Mouse (Mus musculus) 3134 (cell line): Measurements from ENCODE around the gene Hist2h2be.

Experiments used
- DNase-seq: peaks from one replicate; pipeline ENCODE4 v3.0.0-alpha.2; 2011; ENCODE audit warnings: low spot score; ENCODE audit not compliant: insufficient read length; ENCODE audit errors: extremely low read depth

Gene Hist2h2be

DNA sequence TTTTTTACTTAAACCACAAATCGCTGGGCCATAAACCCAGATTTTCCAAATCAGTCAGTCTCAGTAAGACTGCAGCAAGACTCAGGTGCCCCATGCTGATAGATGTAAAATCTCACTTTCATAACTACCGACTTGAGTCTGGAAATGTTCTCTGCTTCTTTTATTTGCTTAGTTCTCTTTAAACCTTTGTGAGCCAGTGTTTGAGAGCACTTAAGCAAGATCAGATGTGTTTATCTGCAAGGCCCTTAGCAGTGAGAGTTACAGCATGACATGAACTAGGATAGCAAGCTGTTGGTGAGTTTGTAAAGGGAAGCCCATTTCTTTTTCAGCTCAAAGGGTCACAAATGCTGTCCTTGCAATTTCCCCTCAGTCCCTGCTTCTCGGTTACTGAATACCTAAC, 36.3 kb downstream of the Hist2h2be start:
- DNase-seq, result no peak

DNA sequence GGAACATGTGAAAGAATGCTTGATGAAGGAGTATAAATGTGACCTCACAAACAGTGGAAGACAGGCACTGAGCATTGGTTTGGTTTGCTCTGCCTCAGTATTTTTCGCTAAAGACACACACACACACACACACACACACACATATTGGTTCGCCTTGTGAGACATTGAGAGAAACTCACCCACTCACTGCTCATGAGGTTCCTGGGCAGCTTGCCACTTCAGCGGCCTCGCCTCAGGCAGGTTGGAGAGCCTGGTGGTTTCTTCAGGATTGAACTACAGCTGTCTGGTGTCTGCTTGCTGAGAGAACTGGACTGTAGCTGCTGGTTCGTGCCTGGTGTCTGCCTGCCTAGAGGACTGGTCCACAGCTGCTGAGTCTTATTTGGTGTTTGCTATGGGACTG, 39.3 kb downstream of the Hist2h2be start:
- DNase-seq, result peak; percentile 46

DNA sequence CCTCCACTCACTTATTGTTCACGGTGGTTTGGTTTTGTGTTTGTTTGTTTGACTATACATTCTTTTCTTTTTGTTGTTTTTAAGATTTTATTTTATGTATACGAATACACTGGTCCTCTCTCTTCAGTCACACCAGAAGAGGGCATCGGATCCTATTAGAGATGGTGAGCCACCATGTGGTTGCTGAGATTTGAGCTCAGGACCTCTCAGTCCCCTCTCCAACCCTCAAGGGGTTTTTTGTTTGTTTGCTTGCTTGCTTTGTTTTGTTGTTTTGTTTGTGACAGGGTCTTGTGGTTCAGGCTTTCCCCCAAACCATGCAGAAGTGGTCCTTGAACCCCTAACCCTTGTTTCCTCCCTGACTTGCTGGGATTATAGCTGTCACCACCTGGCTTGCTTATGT, 40.7 kb downstream of the Hist2h2be start:
- peak; percentile 29 for DNase-seq

DNA sequence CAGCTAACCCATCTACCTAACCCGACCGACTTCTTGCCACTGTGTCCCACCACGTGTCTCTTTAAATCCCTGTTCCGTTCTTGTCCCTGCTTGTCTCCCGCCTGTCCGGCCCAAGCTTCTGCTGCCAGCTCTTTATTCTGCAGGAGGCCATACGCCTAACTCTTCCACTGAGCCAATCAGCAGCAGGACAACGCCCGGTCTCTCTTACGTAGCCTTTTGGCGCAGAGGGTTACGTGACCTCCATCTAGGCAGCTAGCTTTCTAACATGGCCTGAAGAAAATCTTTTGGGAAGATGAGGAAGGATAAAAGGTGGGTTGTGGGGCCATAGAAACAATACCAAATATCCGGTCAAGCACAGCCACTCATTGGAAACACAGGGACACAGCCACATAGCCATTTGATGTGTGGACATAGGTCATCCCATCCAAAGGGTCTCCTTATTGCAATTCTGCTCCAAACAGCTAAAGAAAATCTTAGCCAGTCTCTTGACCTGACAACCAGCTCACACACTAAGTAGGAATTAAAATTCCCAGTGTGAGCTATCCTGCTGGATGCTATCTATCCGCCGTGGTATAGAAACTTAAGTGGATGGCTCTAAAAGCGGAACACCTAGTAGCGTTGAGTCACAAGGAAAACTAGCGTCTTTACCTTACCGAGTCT, 41.4 kb downstream of the Hist2h2be start:
- DNase-seq, result peak; percentile 84

DNA sequence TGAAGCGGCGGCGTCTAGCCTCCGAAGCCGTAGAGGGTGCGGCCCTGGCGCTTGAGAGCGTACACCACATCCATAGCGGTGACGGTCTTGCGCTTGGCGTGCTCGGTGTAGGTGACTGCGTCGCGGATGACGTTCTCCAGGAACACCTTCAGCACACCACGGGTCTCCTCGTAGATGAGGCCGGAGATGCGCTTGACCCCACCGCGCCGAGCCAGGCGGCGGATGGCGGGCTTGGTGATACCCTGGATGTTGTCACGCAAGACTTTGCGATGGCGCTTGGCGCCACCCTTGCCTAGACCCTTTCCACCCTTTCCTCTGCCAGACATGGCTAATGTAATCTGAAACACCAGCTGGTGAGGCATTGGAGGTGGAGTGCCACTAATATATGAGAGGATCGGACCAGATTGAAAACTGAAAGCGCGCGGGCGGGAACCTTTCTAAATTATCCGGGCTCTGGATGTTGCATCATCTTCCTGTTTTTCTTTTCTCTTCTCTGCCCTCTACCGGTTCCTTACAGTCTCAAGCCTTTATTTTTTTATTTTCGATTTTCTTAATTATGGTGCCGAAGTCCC, 42.1 kb downstream of the Hist2h2be start, which contains the start of gene Hist2h4:
Gene Hist2h4 (minus strand): TSS at position 333 of the 572 bp plus-strand sequence.
- peak; percentile 98 for DNase-seq

DNA sequence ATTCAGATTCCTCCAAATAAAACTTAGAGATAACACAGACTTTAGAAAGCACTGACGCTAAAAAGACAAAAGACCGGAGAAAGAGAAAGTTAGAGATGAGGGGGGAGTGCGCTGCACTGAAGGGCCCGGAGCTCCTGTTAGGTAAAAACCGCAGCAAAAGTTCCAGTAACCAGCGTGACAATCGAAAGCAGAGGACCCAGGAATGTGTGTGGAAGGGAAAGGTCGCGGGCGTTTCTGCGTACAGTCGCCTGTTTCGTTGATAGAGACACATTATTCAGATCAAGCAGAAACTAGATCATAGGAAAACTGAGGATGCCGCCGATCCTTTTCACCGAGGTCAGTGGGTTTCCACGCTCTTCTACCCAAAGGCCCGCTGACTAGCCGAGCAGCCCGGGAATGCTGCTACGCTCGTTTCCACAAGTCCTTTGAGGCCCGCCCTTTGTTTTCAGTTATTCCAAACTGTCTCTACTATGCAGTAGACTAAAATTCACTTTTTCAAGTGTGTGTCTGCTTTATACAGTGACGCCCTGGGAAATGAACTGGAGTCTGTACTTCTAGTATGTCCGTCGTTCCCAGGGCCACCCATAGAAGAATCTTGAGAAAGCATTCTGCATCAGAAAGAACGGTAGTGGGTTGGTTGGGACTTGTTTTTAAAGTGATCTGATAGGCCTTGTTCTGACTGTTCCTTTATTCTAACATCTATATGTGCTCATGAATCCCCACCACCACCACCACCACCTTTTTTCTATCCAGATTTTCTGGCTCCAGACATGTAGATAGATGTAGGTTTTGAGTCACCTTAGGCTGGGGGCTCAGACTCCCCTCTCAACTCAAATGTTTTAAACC, 42.9 kb downstream of the Hist2h2be start:
- peak; percentile 65 for DNase-seq

DNA sequence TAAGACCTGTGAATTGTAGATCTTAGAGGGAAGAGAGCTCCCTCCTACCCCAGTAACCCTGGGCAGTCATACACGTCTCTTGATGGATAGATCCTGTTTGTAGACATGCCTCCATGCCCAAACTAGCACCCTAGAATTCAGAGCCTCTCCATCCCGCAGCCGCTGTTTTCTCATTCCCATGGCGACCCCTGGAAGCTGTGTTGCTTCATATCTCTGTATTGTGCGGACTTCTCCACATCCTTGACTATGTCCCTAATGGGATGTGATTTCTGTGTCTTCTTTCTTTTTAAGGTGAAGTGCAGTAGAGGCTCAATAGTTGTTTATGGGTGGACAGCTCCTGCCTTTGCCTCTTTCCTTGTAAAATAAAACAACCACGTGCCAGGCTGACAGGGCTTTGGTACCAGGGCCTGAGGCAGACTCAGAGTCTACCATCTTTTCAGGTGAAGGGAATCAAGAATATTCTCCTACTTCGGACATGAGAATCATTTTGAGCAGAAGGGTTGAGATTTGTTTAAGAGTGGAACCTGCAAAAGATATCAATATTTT, 43.6 kb downstream of the Hist2h2be start:
- DNase-seq, result peak; percentile 50

DNA sequence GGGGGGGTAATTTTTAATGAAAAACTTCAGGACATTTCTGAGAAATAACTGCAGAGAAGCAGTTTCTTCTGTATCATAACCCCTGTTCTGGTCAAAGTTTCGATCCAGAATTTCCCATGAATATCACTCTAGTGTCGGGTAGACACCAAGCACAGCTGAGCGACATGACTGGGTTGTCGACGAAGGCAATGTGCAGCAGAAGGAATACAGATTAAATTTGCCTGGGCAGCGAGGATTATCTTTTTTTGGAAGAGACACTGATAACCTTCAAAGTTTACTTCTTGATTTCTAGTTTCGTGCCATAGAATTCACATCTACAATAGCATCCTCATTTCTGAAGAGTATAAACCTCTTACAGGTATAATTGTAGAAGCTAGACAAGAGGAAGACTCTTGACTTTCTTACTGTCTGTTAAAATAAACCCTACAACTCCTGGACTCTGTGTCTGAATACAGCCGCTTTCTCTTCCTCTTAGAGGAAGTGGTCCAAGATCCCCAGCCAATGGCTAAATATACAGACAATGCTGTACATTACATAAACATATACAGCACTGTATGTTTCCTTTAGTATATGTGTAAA, 45.3 kb downstream of the Hist2h2be start:
- DNase-seq, result no peak

DNA sequence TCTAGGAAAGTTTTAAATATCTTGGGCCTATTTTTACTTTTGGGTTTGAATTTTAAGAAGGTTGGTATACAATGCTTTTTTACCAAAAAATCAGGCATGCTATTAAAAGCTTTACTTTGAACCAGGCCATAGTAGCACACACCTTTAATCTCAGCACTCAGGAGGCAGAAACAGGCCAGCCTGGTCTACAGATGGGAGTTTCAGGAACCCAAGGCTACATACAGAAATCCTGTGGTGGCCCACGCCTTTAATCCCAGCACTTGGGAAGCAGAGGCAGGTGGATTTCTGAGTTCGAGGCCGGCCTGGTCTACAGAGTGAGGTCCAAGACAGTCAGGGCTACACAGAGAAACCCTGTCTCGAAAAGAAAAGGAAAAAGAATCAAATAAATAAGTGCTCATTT, 46.6 kb downstream of the Hist2h2be start:
- DNase-seq, result peak; percentile 36

DNA sequence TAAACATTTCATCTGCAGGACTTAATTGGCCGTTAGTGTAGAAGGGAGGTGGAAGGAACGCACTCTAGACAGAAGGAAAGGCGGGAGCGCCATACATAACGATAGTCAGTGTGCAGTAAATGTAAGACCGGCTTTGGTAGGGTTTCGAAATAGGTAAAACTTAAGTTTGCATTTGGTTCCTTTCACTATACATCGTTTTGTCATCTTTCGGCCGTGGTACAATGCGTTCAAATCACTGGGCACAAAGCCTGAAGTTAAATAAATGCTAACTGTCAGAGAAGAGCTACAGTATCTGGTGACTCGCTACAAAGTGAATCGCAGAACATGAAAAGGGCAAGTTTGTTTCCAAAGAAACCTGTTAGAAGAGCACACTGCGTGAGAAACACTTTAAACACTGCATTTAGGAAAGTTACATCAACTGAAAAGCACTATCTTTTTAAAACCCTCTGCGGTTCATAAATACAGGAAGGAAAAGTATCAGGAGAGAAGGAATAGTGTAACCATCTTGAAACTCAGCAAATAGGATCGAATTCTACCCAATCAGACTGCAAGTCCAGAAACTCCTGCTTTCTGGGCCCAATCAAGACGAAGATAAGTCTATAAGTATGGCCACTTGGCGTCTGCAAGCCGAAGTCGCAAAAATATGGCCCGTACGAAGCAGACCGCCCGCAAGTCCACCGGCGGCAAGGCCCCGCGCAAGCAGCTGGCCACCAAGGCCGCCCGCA, 47.3 kb downstream of the Hist2h2be start, which contains the start of gene Hist2h3b:
Gene Hist2h3b (plus strand): TSS at position 604 of the 725 bp plus-strand sequence.
- peak; percentile 96 for DNase-seq

DNA sequence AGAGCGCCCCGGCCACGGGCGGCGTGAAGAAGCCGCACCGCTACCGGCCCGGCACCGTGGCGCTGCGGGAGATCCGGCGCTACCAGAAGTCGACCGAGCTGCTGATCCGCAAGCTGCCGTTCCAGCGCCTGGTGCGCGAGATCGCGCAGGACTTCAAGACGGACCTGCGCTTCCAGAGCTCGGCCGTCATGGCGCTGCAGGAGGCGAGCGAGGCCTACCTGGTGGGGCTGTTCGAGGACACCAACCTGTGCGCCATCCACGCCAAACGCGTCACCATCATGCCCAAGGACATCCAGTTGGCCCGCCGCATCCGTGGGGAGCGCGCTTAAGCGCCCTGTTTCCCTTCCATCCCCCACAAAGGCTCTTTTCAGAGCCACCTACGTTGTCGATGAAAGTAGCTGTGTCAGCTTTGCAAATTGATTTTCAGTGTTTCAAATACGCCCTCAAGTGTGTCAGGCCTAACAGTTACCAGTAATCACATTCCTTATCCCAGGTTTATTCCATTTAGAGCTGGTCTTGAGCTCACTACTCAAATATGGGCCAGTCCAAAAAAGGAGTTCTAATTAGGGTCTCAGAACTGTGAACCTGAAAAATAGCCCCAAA, 48.0 kb downstream of the Hist2h2be start:
- DNase-seq, result peak; percentile 85

DNA sequence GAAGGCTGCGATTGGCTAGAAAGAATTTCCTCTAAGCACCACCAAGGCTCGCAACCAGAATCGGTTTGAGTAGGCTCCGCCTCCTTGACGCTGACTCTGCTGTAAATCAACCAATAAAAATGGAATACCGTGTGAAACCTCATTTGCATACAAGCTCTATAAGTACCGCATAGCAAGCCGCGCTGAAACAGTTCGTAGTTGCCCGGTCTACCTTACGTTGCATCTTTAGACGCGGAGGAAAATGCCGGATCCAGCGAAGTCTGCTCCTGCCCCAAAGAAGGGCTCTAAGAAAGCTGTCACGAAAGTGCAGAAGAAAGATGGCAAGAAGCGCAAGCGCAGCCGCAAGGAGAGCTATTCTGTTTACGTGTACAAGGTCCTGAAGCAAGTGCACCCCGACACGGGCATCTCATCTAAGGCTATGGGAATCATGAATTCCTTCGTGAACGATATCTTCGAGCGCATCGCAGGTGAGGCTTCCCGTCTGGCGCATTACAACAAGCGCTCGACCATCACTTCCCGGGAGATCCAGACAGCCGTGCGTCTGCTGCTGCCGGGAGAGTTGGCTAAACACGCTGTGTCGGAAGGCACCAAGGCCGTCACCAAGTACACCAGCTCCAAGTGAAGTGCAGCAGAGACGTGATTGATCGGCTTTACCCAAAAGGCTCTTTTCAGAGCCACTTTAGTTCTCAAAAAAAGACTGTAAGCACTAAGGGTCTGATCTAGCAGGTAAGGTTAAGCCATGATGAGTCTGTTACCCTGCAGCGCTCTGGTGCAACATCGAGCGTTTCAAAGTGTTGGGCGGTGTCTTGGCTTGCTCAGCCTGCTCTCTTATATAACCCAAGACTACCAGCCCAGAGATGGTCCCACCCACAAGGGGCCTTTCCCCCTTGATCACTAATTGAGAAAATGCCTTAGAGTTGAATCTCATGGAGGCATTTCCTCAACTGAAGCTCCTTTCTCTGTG, 48.9 kb downstream of the Hist2h2be start, which contains the start of gene Hist2h2bb:
Gene Hist2h2bb (plus strand): TSS at position 242 of the 964 bp plus-strand sequence.
- peak; percentile 90 for DNase-seq
